30 mouse cellular contexts compared by ENCODE assay signal in genomic region chr7:30211025-30211424, GRCm38 (mm10). TPM values are rescaled to one million over a fixed set of nuclear protein-coding genes. Genes with fewer than 3 reads are reported as not detected.
"Had no signal": no experiment of that assay in that cellular context is flagged by ENCODE, and none has a peak within 500 bp of the region (broad histone marks: within the 10 kb centered on the region; RNA-seq: fewer than 3 reads in every experiment).

No protein-coding gene starts in this region.

- DNase-seq: kidney, adult 18-20 months; kidney, postnatal 10 days; kidney, postnatal 36 days; liver; lung, adult 18-20 months; lung, postnatal 10 days; lung, postnatal 4 days; retina, postnatal 1 day; right cerebral cortex, postnatal 25 days; spleen, adult 18-20 months; thymus, adult 2 months; thymus, postnatal 14 days; thymus, postnatal 4 days had no signal

- H3K4me3 ChIP-seq: limb, embryonic 10.5 days; limb, embryonic 13.5 days; liver, embryonic 12.5 days; liver, embryonic 15.5 days; lung, embryonic 15.5 days; midbrain, embryonic 12.5 days; midbrain, embryonic 15.5 days; myocyte; neural tube, embryonic 13.5 days; stomach, embryonic 15.5 days had no signal

- H3K4me1 ChIP-seq: limb, embryonic 10.5 days; limb, embryonic 13.5 days; liver, embryonic 12.5 days; liver, embryonic 15.5 days; lung, embryonic 15.5 days; midbrain, embryonic 12.5 days; midbrain, embryonic 15.5 days; neural tube, embryonic 13.5 days; stomach, embryonic 15.5 days had no signal

- H3K27ac ChIP-seq: limb, embryonic 10.5 days; limb, embryonic 13.5 days; liver, embryonic 12.5 days; liver, embryonic 15.5 days; lung, embryonic 15.5 days; midbrain, embryonic 12.5 days; midbrain, embryonic 15.5 days; neural tube, embryonic 13.5 days; stomach, embryonic 15.5 days had no signal

- H3K27me3 ChIP-seq: limb, embryonic 13.5 days; liver, embryonic 12.5 days; liver, embryonic 15.5 days; lung, embryonic 15.5 days; midbrain, embryonic 12.5 days; midbrain, embryonic 15.5 days; neural tube, embryonic 13.5 days; stomach, embryonic 15.5 days had no signal

- H3K36me3 ChIP-seq: limb, embryonic 10.5 days; limb, embryonic 13.5 days; liver, embryonic 12.5 days; liver, embryonic 15.5 days; lung, embryonic 15.5 days; midbrain, embryonic 12.5 days; midbrain, embryonic 15.5 days; neural tube, embryonic 13.5 days; stomach, embryonic 15.5 days had no signal

RNA-seq across cellular contexts. Expression of gene Ovol3, which starts 24.5 kb away (rescaled TPM):
- total RNA-seq: layer of hippocampus, adult 8-10 months; layer of hippocampus, postnatal 14 days; left cerebral cortex, postnatal 25 days; megakaryocyte-erythroid progenitor cell, adult 5-6 weeks; monocyte, adult 5-6 weeks; neutrophil, adult 5-6 weeks had no signal
- polyA plus RNA-seq: kidney, embryonic 14.5 days; limb, embryonic 10.5 days; liver, embryonic 12.5 days; liver, embryonic 15.5 days; lung, embryonic 15.5 days; midbrain, embryonic 12.5 days; midbrain, embryonic 15.5 days; myocyte; neural tube, embryonic 13.5 days; stomach, embryonic 15.5 days had no signal

RNA-seq across cellular contexts. Expression of gene Cox7a1, which starts 27.1 kb away (rescaled TPM):
- total RNA-seq: monocyte, adult 5-6 weeks; neutrophil, adult 5-6 weeks had no signal
